Mouse (Mus musculus) megakaryocyte, embryonic 14.5 days (primary cell): Measurements from ENCODE around the gene Rap1a. TPM values are rescaled to one million over a fixed set of nuclear protein-coding genes. Genes with fewer than 3 reads are reported as not detected.

Experiments used
- H3K27me3 ChIP-seq: replicated peaks from 2 replicates; pipeline ENCODE3; 2012; ENCODE audit warnings: inconsistent platforms
- H3K36me3 ChIP-seq: replicated peaks from 2 replicates; pipeline ENCODE3; 2012; ENCODE audit warnings: low read length, inconsistent platforms, mixed read lengths
- H3K4me1 ChIP-seq: 2 replicates; pipeline ENCODE4 v1.6.1; 2012; ENCODE audit warnings: inconsistent platforms
- H3K4me3 ChIP-seq: replicated peaks from 2 replicates; pipeline ENCODE3; 2012; ENCODE audit warnings: moderate library complexity, mild to moderate bottlenecking, inconsistent platforms
- H3K9me3 ChIP-seq: 2 replicates; pipeline ENCODE4 v1.6.1; 2012; ENCODE audit warnings: inconsistent platforms
- FLI1 ChIP-seq: IDR thresholded peaks from 2 replicates; pipeline ENCODE4 v1.6.1; 2012; ENCODE audit warnings: low read length, inconsistent platforms, mixed read lengths
- GATA1 ChIP-seq: IDR thresholded peaks from 3 replicates; pipeline ENCODE4 v1.6.1; 2012; ENCODE audit warnings: mixed read lengths, low read length, inconsistent platforms, borderline replicate concordance
- polyA plus RNA-seq: library from polyadenylated mRNA; stranded (reverse); fragments of >175 nt; gene quantifications from 2 replicates; pipeline ENCODE4 v1.2.3, GENCODE M21; 2012; ENCODE audit warnings: low replicate concordance; ENCODE audit not compliant: insufficient read depth

Gene Rap1a
- polyA plus RNA-seq, 1 experiment: 38.3 TPM

GRCm38 (mm10) chr3:105789776-105790175, 11.4 kb downstream of the Rap1a start:
- H3K9me3 ChIP-seq: no peaks in the 10 kb centered on the region
- no peaks in the 10 kb centered on the region for H3K27me3 ChIP-seq
- peaks cover 80% of the 10 kb centered on the region for H3K4me1 ChIP-seq
- TF ChIP-seq GATA1 (no peak), FLI1 (no peak)
- no peak overlapping the region for H3K4me3 ChIP-seq
- peaks cover 89% of the 10 kb centered on the region for H3K36me3 ChIP-seq

GRCm38 (mm10) chr3:105787328-105787727, 13.8 kb downstream of the Rap1a start:
- Histone ChIP-seq H3K36me3 (peaks cover 78% of the 10 kb centered on the region), H3K4me3 (no peak overlapping the region), H3K4me1 (peaks cover 77% of the 10 kb centered on the region), H3K9me3 (no peaks in the 10 kb centered on the region), H3K27me3 (no peaks in the 10 kb centered on the region)
- TF ChIP-seq GATA1 (no peak), FLI1 (no peak)

DNA sequence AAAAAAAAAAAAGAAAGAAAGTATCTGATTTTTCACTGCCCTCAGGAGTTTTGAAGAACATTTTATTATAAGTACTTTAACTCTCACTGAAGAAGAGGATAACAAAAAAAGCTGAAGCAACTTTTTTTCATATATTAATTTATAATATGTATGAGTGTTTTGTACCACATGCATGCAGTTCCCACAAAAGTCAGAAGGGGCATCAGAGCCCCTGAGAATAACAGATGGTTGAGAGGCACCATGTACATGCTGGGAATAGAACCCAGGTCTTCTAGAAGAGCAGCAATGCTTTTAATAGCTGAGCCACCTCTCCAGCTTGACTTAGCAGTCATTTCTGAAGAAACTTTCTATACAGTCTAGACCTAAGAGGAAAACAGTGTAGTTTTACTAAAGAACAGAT, 15.3 kb downstream of the Rap1a start:
- Histone ChIP-seq H3K4me1 (peaks cover 76% of the 10 kb centered on the region), H3K9me3 (no peaks in the 10 kb centered on the region), H3K36me3 (peaks cover 71% of the 10 kb centered on the region), H3K4me3 (no peak overlapping the region), H3K27me3 (no peaks in the 10 kb centered on the region)
- no peak for TF ChIP-seq GATA1
- no peak for TF ChIP-seq FLI1

DNA sequence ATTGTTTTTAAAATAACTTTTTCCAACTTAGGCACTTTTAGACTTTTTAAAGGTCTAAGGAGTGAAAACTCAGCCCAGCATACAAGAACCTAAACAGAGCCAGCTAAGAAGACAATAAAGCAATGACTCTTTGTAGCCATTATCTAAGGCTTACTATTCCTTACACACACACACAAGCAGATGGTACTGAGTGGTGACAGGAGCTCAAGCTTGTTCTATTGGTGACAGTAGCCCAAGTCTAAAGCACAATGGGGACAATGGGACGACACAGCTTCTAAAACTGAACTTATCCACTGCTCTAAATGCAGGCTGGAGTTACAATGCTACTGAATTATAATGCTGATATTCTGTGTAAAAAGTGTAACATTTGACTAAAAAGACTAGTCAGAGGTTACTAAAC, 17.3 kb downstream of the Rap1a start:
- TF ChIP-seq FLI1 (no peak), GATA1 (no peak)
- peak overlapping the region; percentile 7 for H3K4me3 ChIP-seq
- H3K4me1 ChIP-seq: peaks cover 71% of the 10 kb centered on the region
- no peaks in the 10 kb centered on the region for H3K9me3 ChIP-seq
- no peaks in the 10 kb centered on the region for H3K27me3 ChIP-seq
- H3K36me3 ChIP-seq: peaks cover 54% of the 10 kb centered on the region

- TF ChIP-seq GATA1: no peak
- TF ChIP-seq FLI1: no peak
- Histone ChIP-seq H3K36me3 (peaks cover 50% of the 10 kb centered on the region), H3K4me3 (peak overlapping the region; percentile 46)
These were observed 18.7 kb downstream of the Rap1a start for GRCm38 (mm10) chr3:105782406-105782805.

DNA sequence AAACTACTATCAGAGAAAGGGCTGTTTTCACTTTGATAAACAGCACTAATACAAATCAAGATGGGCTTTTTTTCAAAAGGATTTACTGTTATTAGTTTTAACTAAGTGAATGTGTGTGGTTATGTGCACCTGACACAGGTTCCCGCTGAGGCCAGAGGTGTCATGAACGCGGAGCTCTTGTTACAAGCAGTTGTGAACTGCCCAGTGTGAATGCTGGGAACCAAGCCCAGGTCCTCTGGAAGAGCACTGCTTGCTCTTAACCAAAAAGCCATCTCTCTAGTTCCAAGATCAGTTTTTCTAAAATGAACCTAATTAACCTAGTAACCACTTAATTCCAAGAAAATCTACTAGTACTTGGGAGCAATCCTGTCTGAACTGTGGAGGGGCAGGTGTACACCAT, 23.1 kb downstream of the Rap1a start:
- no peaks in the 10 kb centered on the region for H3K9me3 ChIP-seq
- no peaks in the 10 kb centered on the region for H3K27me3 ChIP-seq
- H3K4me3 ChIP-seq: no peak overlapping the region
- TF ChIP-seq FLI1 (no peak), GATA1 (no peak)
- H3K36me3 ChIP-seq: peaks cover 49% of the 10 kb centered on the region
- peaks cover 73% of the 10 kb centered on the region for H3K4me1 ChIP-seq

More at GRCm38 (mm10) chr3:105782406-105782805, 18.7 kb downstream of the Rap1a start:
- Histone ChIP-seq H3K27me3 (no peaks in the 10 kb centered on the region), H3K9me3 (no peaks in the 10 kb centered on the region), H3K4me1 (peaks cover 72% of the 10 kb centered on the region)

GRCm38 (mm10) chr3:105774496-105774895, 26.6 kb downstream of the Rap1a start:
- no peaks in the 10 kb centered on the region for H3K27me3 ChIP-seq
- H3K9me3 ChIP-seq: no peaks in the 10 kb centered on the region
- no peak overlapping the region for H3K4me3 ChIP-seq
- no peak for TF ChIP-seq GATA1
- no peak for TF ChIP-seq FLI1
- H3K36me3 ChIP-seq: peaks cover 61% of the 10 kb centered on the region
- peaks cover 80% of the 10 kb centered on the region for H3K4me1 ChIP-seq

DNA sequence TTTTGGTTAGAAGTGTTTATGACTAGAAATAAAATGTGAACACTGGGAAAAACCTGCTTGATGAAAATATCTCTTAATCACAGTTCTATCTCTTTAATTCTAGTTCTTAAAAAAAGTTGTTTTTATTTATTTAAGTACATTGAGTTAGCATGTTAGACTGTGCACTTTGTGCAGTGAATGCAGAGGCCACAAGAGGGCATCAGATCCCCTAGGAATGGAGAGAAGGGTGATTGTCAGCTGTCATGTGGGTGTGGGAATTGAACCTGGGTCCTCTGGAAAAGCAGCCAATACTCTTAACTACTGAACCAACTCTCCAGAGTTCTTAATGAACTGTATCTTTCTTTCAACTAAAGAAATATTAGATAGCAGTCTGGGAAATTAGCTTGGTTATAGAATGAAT, 29.6 kb downstream of the Rap1a start:
- Histone ChIP-seq H3K9me3 (no peaks in the 10 kb centered on the region), H3K36me3 (peaks cover 61% of the 10 kb centered on the region), H3K4me3 (peak overlapping the region; percentile 47), H3K27me3 (no peaks in the 10 kb centered on the region), H3K4me1 (peaks cover 81% of the 10 kb centered on the region)
- no peak for TF ChIP-seq FLI1
- no peak for TF ChIP-seq GATA1

DNA sequence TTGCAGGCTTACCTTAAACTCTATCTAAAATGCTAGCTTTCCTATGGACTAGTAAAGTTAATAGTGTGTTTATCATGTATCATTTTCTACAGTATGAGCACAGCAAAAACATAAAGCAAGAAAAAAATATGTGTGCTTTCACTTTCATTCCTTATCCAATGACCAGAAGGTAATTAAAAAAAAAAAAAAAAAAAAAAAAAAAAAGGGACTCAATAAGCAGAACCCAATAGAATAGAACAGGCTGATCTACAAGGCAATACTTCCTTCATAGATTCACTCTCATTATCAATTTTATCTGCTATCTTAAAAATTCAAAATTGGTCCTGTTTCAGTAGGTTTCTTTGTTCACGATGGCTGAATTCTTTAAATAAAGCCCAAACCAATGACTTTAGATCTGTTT, 30.3 kb downstream of the Rap1a start:
- TF ChIP-seq GATA1 (no peak), FLI1 (no peak)
- Histone ChIP-seq H3K36me3 (peaks cover 56% of the 10 kb centered on the region), H3K9me3 (no peaks in the 10 kb centered on the region), H3K27me3 (no peaks in the 10 kb centered on the region), H3K4me1 (peaks cover 82% of the 10 kb centered on the region), H3K4me3 (no peak overlapping the region)

DNA sequence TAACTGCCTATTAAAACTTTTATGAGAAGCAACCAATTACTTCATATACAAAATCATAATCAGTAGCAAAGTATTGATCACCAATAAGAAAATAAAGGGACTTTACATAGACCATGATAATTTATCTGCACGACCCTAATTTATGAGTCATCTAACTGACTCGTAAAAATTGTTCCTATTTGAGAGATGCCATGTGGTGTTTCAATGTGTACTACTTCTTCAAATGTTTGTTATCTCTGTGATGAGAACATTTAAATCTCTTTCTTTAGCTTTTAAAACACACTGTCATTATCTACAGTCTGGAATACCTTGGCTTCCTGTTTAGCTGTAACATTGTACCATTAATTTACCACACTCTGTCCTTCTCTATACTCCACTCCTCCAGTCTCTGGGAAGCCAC, 31.8 kb downstream of the Rap1a start:
- no peaks in the 10 kb centered on the region for H3K9me3 ChIP-seq
- H3K36me3 ChIP-seq: peaks cover 47% of the 10 kb centered on the region
- TF ChIP-seq FLI1 (no peak), GATA1 (no peak)
- H3K27me3 ChIP-seq: no peaks in the 10 kb centered on the region
- peak overlapping the region; percentile 14 for H3K4me3 ChIP-seq
- peaks cover 81% of the 10 kb centered on the region for H3K4me1 ChIP-seq

GRCm38 (mm10) chr3:105768529-105768928, 32.6 kb downstream of the Rap1a start:
- Histone ChIP-seq H3K4me3 (peak overlapping the region; percentile 85), H3K4me1 (peaks cover 81% of the 10 kb centered on the region), H3K9me3 (no peaks in the 10 kb centered on the region), H3K27me3 (no peaks in the 10 kb centered on the region), H3K36me3 (peaks cover 41% of the 10 kb centered on the region)
- no peak for TF ChIP-seq GATA1
- no peak for TF ChIP-seq FLI1
